Mouse (Mus musculus) right cerebral cortex, postnatal 36 days (tissue): Measurements from ENCODE around the gene Ppp1r3e.
A peak's percentile ranks its signal among the peaks of the same experiment; 100 is the strongest.

Experiments used
- DNase-seq, 2 experiments: peaks; one replicate each; pipeline ENCODE4 v3.0.0; 2022; ENCODE audit warnings: low spot score in 2 of 2, mixed read lengths in 1 of 2

Ppp1r3e gene

GRCm38 (mm10) chr14:54877048-54877715 is at the start of gene Ppp1r3e:
Ppp1r3e (minus strand) TSS chr14:54877550.
- peak; percentile 50 to 63 for DNase-seq

- no peak for DNase-seq
Measured at GRCm38 (mm10) chr14:54926401-54927158, 49.2 kb upstream of the Ppp1r3e start.

DNA sequence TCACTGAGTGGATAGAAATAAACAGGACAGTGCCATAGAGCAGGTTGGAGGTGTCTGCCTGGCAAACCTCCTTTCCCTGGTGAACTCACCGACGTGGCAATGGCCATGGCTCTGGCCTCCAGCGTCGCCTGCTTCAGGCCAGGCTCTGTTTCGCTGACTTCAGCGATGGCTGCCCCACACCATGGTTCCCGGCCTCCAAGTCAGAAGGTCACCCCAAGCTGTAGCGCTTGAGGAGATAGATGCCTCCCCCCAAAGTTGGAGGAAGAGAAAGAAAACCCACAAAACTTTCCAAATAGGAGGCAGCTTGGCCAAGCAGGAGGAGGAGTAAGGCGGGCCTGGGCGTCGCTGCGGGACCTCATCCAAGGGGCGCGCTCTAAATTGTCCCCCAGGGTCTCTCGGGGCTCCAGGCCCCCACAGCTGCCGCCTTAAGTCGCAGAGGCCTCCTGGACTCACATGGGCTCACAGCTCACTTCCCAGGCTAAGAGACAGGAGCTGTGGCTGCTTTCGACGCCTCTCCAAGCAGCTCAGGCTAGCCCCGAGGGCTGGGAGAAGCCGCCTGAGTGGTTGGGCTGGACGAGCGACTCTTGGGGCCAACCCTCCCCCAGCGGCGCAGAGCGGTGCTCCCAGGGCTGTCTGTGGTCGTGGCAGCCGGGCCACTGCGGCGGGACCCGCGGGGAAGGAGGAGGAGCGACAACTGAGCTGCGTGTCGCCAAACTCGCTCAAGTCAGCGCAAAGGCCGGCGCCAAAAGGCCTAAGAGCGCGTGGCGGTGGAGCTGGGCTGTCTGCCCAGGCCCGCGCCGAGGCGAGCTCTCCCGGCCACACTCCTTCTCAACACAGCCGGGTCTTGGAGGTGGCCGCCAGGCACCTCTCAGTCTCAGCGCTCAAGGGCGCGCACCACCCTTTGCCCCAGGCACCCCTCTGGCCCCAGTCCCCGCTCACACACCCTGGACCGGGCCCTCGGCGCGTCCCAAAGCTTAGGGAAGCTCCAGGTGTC is 48.3 kb upstream of the Ppp1r3e start, which contains the start of gene Efs:
Gene Efs, minus strand, starts transcription at position 778 of the 994 bp plus-strand sequence.
- no peak for DNase-seq

- DNase-seq: no peak
Measured at GRCm38 (mm10) chr14:54924641-54925348, 47.4 kb upstream of the Ppp1r3e start.

DNA sequence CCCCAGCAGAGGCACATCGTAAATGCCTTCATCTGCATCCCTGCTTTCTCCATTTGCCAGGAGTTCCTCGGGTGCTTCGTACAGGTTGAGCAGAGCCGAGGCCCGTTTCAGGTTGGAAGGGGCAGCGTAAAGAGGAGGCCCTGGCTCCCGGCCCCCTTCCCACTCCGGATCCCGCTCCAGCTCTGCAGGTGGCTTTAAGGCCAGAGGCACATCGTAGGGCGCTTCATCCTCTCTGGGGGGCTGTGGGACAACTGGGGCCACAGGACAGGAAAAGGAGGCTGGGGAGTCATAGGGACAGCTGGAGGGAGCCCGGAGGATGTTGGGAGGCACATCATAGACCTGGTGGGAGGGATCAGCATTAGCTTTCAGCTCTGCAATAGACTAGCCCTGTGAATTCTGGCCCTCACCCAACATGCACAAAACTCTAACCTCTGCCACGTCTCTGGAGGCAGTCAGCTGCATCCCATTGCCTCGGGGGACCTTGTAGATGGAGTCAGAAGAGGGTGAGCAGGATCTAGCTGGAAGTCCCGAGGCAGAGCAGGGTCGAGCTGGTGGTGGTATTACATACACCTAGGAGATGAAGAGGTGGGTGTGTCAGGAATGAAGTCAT is 42.8 kb upstream of the Ppp1r3e start:
- no peak for DNase-seq

DNA sequence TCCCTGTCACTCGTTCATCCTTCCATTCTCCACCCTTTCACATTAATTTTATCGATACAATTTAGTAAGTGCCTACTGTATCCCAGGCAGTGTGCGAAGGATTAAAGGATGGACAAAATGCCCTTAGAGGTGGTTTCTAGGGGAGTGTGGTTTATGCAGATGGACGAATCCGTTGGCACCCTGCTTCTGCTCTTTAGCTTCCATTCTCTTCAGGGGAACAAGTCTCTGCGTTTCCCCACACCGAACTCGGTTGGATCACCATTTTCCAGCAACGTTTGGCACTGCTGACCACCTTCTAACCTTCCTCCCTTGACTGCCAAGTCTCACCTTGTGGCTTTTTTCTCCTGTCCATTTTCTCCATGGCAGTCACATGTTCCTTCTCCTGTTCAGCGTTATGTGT is 36.0 kb upstream of the Ppp1r3e start:
- no peak for DNase-seq

DNA sequence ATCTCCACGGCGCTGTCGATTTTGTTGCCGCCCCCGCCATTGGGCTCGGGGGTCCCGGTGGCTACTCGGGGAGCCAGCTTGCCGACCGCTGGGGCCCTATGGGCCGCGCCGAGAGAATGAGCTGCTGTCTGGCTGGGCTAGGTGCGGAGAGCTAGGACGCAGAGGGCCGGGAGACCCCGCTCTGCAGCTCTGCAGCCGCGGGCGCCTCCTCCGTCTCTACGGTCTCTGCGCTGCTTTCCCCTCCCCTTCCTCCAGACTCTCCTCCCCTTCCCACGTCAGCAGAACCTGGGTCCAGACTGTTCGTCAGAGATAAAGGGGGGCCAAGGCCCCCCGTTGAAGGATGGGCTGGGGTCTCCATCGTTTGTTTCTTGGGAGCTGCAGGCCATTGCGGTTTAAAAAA is 35.5 kb upstream of the Ppp1r3e start, which contains the start of gene Slc22a17:
Gene Slc22a17, minus strand, starts transcription at position 247 of the 400 bp plus-strand sequence.
- DNase-seq: peak; percentile 79 to 82

- DNase-seq: no peak
Measured at GRCm38 (mm10) chr14:54912109-54912850, 34.9 kb upstream of the Ppp1r3e start.

DNA sequence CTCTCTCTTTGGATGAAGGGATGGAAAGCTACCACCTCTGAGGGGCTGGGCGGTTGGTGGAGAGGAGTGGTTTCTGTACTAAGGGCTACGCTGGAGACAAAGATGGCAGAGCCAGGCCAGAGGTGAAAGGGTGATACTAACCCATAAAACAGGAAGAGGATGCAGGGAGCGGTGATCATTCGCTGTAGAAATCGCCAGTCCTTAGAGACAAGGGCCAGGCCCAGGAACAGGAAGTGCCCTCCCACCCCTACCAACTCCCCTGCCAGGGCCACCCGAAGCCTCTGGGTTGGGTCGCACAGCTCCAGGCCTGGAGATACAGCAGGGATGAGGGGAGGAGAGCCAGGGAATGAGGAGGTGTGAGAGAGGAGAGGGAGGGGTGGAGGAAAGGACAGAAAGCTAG is 31.3 kb upstream of the Ppp1r3e start:
- DNase-seq: no peak

DNA sequence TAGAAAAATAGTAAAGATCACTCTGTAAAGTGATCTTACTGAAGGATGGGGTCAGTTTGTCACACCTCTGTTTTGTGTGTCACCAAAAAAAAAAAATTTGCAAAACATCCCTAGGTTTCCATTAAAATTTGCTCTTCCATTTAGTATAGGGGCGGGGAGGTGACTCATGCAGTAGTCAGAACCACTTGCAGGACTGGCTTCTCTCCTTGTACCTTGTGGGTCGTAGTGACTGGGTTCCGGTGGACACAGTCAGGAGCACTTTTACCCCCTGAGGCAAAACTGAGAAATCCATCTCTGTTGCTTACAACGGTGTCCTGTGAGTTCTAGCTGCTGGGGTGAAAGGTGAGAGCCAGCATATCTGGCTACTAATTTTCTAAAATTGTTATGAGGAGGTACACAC is 26.3 kb upstream of the Ppp1r3e start:
- DNase-seq: no peak

GRCm38 (mm10) chr14:54900383-54900782 is 23.0 kb upstream of the Ppp1r3e start:
- peak; percentile 60 to 72 for DNase-seq

- no peak for DNase-seq
Measured at GRCm38 (mm10) chr14:54897445-54897844, 20.1 kb upstream of the Ppp1r3e start.

DNA sequence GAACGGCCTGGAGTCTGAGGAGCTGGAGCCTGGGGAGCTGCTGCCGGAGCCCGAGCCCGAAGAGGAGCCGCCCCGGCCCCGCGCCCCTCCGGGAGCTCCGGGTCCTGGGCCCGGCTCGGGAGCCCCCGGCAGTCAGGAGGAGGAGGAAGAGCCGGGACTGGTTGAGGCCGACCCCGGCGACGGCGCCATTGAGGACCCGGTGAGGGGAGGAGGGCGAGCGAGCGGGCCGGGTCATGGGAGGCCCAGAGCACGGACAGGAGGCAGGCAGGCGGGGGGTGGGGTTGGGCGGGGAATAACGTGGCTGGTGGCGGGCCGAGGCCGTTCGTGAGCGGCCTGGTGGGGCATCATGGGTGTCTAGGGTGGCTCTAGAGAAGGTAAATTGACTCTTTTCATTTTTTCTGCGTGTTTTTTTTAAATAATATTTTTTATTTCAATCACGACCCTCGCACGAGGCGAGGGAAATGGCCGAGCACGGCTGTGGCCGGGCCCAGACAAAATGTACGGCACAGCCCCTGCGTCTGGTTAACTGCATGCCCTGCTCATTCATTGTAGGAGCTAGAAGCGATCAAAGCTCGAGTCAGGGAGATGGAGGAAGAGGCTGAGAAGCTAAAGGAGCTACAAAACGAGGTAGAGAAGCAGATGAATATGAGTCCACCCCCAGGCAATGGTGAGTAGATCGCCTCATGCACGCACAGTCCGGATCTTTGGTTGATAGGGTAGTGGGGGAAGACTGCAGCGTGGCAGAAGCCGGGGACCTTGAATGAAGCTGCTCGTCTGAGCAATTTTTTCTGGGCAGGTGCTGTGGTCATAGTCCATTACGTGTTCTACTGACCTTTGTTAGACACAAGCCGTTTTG is 17.2 kb upstream of the Ppp1r3e start:
- peak in 1 of 2 experiments; percentile 41 for DNase-seq

DNA sequence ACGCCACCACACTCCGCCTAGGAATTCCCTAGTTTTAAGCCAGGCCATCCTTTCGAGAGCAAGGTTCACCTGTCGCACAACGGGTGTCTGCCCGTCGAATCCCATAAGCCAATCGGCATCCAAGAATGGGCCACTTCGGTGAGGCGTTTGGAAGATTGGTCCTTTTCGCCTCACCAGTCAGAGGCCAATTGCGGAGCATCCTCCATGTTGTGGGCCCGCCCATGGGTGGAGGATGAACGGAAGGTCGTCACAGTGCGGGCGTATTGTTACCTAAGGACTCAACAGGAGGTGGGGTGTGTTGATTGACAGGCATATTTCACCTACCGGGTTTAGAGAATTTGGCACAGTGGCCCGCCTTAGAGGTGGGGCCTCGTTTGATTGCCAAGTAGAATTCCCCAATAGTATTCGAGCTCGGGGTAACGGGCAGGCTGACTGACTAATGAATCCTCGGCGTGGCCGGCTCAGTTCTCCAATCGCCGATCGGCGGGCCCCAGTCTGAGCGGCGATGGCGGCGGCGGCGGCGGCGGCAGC is 16.4 kb upstream of the Ppp1r3e start:
- DNase-seq: peak; percentile 98 to 100

DNA sequence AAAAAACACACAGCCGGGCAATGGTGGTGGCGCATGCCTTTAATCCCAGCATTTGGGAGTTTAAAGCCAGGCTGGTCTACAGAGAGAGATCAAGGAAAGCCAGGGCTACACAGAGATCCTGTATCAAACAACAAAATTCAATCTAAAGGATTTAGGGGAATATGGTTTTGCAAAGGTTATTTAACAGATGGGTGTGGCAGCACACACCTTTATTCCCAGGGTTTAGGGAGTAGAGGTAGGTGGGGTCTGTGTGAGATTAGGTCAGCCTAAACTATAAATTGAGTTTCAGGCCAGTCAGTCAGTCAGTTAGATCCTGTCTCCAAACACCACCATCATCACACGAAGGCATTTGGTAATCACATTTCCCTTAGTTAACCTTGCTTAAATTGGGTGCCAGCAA is 14.8 kb upstream of the Ppp1r3e start, which contains the start of gene Pabpn1:
Gene Pabpn1, plus strand, starts transcription at position 301 of the 400 bp plus-strand sequence.
- no peak for DNase-seq

DNA sequence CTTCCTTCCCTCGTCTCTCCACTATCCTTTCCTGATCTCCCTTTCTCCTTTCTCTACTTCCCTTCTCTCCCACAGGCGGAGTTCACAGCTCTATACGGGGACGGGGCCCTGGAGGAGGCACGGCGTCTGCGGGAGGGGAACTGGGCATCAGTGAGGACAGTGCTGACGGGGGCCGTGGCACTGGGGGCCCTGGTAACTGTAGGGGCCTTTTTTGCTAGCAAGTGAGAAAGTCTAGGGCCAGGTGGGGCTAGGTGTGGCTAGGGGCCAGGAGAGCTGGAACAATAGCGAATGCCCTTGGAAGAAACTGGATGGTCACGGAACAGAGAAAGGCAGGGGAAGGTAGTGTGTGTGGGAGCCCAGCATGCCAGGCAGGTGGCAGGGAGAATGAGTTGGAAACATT is 8.0 kb upstream of the Ppp1r3e start:
- no peak for DNase-seq

- no peak for DNase-seq
Measured at GRCm38 (mm10) chr14:54884022-54884712, 6.8 kb upstream of the Ppp1r3e start.
